Mouse (Mus musculus) ES-E14 (cell line): Measurements from ENCODE around the gene Cblc.

Experiments used
- CHD2 ChIP-seq: IDR thresholded peaks from 2 replicates; pipeline ENCODE4 v1.6.1; 2014; ENCODE audit warnings: mild to moderate bottlenecking, low read depth, low read length, inconsistent platforms
- ZC3H11A ChIP-seq: IDR thresholded peaks from 2 replicates; pipeline ENCODE4 v1.6.1; 2012; ENCODE audit warnings: low read depth, mild to moderate bottlenecking, inconsistent platforms, low read length, borderline replicate concordance

DNA sequence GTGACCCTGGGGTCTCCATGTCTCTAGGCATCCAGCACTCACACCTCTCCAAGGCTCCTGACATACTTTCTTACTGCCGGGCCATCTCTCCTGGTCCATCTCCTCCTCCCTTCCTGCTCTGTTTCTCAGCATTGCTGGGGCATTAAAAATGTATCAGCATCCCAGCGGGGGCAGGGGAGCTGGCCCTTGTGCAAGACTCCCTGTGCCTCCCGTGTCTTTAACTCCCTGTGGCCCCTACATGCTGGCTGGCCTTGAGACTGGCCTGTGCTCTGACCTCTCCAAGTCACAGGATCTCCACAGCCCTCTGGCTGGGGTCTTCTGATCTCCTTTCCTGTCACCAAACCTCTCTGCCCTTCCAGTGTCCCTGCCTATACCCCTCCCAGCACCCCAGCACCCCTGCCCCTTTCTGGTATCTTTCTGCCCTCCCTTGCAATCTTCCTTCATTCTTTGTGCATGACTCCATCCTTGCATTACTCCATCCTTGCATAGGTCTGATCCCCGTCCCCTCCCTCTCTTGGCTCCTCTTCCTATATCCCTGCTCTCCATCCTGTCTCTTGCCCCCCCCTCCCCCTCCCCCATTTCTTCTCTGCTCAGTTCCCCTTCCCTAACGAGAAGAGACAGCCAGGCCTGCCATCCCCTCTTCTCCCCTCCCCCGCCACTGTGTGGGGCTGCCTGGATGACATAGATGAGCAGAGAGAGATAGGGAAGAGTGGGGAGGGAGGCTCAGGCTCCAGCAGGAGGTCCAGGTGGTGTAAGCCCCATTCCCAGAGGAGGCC is 50.0 kb downstream of the Cblc start:
- no peak for TF ChIP-seq CHD2
- no peak for TF ChIP-seq ZC3H11A
